Mouse (Mus musculus): ENCODE data around the gene Ldlrad3. TPM values are rescaled to one million over a fixed set of nuclear protein-coding genes. Genes with fewer than 3 reads are reported as not detected.

Ldlrad3 gene
- total RNA-seq, 2 experiments from 2014 or later = 21.0 to 27.0 TPM

DNA sequence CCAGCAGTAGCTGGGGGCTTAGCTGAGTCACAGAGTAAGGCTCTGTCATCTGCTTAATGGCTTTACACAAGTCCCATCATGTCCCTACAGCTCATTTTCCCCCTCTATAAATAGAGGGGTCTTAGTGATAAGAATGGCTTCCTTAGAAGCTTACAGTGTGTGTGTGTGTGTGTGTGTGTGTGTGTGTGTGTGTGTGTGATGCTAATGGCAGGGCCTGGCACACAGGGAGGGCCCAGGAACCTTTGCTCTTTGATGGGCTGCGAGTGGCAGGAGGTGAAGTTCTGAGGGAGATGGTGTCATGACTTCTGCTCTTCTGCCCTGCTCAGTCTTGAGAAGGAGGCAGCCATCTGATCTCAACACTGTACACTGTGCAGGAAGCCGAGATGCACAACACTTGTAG, 146.2 kb downstream of the Ldlrad3 start:
- no peak for ATAC-seq (replicated peaks; ENCODE audit: poor library complexity)

GRCm38 (mm10) chr2:102038895-102039667, 147.1 kb downstream of the Ldlrad3 start:
- peak; percentile 66 for ATAC-seq (replicated peaks; ENCODE audit: poor library complexity)

- ATAC-seq (replicated peaks; ENCODE audit: poor library complexity) = no peak
These were observed 147.8 kb downstream of the Ldlrad3 start for GRCm38 (mm10) chr2:102038229-102038894.

- ATAC-seq (replicated peaks; ENCODE audit: poor library complexity) = peak; percentile 78
These were observed 149.3 kb downstream of the Ldlrad3 start for GRCm38 (mm10) chr2:102036665-102037511.

DNA sequence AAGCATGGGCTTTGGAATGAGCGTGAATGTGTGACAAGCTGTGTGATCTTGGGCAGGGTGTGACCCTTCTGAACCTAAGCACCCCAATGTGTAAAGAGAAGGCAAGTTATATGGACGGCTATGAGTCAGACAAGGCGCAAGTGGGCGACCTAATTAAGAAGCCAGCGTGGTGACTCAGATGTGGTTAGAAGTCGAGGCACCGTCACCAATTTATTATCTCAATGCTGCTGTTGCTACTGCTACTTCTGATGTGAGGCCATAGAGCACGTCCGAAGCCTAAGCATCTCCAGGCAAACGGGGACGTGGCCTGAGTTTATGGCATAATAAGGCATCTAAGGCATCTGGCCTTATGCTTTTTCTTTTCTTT, 151.7 kb downstream of the Ldlrad3 start:
- 0 out of 2 replicates have a peak, but pooled peaks have one; percentile 8 for ATAC-seq (replicated peaks; ENCODE audit: poor library complexity)

DNA sequence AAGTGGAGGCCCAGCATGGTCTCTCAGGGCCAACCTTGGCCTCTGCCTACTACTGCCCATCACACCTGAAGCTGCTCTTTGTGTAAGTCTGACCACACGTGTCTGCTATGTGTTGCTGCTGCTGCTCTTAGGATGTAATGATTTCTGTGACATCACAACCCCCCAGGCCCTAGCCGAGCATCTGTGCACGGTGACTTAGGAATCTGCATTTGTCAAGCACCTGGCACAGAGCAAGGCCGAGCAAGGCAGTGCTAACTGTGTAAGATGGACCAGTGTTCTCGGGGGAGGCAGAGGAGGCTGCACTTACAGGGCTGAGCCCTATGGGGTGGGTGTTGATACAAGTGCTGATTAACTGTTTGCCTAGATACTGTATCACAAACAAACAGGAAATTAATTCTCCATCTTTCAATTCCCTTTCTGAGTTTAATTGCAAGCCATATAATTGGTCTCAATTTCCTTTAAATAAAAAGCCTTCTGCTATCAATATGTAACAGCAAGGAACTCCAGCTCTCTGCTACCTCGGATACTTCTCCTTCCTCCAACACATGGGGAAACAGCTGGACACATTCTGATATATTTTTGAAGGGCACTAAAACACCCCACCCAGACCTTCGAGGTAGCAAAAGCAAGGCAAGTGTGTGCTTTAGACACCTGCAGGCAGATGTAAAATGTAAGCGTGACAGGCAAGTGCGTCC, 152.2 kb downstream of the Ldlrad3 start:
- ATAC-seq (replicated peaks; ENCODE audit: poor library complexity) = no peak

- no peak for ATAC-seq (replicated peaks; ENCODE audit: poor library complexity)
These were observed 153.4 kb downstream of the Ldlrad3 start for GRCm38 (mm10) chr2:102032713-102033343.

DNA sequence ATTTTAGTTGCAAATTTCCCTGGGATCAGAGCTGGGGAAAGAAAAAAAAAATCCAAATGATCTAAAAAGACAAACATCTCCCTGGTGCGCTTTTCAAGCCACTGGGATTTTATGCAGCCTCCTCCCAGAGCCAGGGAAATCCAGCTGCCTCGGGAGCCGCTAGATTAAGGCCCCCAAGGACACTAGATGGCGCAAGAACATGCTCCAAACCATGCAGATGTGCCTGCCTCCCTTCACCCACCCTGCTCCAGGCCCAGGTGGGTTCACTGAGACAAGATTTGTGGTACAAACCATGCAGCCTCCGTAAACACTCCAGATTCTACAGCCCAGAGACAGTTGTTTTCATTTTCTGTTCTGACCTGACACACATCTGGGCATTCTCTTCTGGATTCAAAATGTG, 155.5 kb downstream of the Ldlrad3 start:
- ATAC-seq (replicated peaks; ENCODE audit: poor library complexity) = peak; percentile 75

GRCm38 (mm10) chr2:102030152-102030551, 156.0 kb downstream of the Ldlrad3 start:
- no peak for ATAC-seq (replicated peaks; ENCODE audit: poor library complexity)

GRCm38 (mm10) chr2:102029682-102030081, 156.5 kb downstream of the Ldlrad3 start:
- no peak for ATAC-seq (replicated peaks; ENCODE audit: poor library complexity)

- no peak for ATAC-seq (replicated peaks; ENCODE audit: poor library complexity)
These were observed 158.9 kb downstream of the Ldlrad3 start for GRCm38 (mm10) chr2:102027265-102027664.

DNA sequence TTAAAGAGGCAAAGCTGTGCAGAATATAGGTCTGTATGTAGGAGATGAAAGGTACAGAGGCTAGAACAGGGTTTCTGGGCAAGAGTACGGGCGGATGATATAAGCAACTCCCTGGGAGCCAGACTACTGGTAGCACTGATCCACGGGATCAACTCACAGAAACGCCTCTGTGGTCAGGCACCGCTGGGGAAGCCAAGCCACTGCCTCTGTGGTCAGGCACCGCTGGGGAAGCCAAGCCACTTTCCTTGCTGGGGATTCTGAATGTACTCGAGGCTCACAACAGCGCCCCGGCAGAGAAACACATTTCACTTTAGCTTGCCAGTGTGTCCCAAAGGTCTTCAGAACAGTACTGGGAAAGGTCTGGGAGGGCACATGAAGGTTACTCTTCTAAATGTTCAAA, 160.0 kb downstream of the Ldlrad3 start:
- ATAC-seq (replicated peaks; ENCODE audit: poor library complexity) = 0 out of 2 replicates have a peak, but pooled peaks have one; percentile 34

DNA sequence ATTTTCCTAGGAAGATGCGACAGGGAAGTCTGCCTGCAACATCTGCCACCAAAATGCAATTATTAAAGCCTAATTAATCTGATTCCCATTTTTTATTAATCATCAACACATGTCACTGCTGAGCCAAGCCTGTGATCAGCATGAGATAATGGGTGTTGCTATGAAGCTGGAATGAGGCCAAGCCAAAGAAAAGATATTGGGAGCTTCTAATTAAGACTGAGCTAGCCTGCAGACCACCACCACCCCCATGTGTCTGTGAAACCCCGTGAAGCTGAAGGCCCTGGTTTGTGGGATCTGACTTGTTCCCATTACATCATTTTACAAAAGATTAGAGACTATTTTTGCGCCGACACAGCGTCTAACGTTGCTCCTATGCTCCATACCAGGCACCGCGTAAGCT, 161.7 kb downstream of the Ldlrad3 start:
- no peak for ATAC-seq (replicated peaks; ENCODE audit: poor library complexity)

- ATAC-seq (replicated peaks; ENCODE audit: poor library complexity) = no peak
These were observed 164.7 kb downstream of the Ldlrad3 start for GRCm38 (mm10) chr2:102021371-102022084.

DNA sequence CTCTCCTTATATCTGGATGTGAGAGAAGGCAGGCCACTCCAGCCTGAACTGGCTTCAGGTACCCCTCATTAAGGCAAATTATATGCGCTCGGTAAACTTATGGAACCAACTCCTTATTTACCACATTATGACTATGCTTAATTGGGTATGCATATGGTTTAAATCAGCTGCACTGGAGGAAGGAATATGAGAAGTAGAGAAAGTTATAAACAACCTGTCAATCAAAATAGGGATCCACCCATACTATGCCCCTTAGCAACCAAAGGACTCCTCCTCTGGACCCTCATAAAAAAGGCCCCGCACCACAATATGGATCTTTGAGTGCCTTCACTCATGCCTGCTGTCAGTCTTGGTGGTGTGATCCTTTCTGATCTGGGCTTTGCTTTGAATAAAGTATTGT, 165.6 kb downstream of the Ldlrad3 start:
- ATAC-seq (replicated peaks; ENCODE audit: poor library complexity) = no peak

DNA sequence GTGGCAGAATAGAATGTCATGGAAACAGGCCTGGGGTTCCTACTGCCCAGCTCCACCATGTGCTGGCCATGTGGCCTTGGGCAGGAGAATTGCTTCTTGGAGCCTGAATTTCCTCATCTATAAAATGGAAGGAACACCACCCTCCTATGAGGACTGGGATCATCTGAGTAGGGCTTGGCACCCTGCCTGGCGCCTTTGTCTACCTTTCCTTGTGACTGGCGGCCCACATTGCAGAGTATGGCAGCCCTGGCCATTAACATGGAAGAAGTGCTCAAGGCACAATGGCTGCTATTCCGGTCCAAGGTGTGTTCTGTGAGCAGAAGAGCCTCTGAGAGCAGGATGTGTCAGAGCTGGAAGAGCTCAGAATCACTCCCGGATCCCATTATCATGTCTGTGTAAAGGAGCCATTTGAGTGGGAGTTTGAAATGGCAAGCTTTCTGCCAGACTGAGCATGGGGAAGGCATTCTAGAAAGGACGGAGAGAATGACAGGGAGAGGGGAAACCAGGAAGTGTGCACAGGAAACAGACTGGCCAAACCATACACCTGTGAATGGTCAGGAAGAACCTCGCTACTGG, 171.6 kb downstream of the Ldlrad3 start:
- no peak for ATAC-seq (replicated peaks; ENCODE audit: poor library complexity)

GRCm38 (mm10) chr2:102011311-102011975, 174.7 kb downstream of the Ldlrad3 start:
- no peak for ATAC-seq (replicated peaks; ENCODE audit: poor library complexity)

GRCm38 (mm10) chr2:102009766-102010265, 176.4 kb downstream of the Ldlrad3 start:
- no peak for ATAC-seq (replicated peaks; ENCODE audit: poor library complexity)

GRCm38 (mm10) chr2:102006143-102006542, 180.0 kb downstream of the Ldlrad3 start:
- ATAC-seq (replicated peaks; ENCODE audit: poor library complexity) = no peak
